Mouse (Mus musculus) cortical plate, adult 2 months (tissue): ENCODE data around the gene Rps6ka1. TPM values are rescaled to one million over a fixed set of nuclear protein-coding genes. Genes with fewer than 3 reads are reported as not detected.
"Not testable (repeated sequence)": the region's sequence is repeated elsewhere in the genome, so short reads cannot be mapped to it uniquely, and the experiment has no call there.

Source experiments
- H3K27ac ChIP-seq: fragments of 200-500 bp; 2 replicates; pipeline ENCODE4 v1.5.1; 2012; ENCODE audit warnings: low read length, control low read depth, inconsistent platforms; ENCODE audit not compliant: insufficient read depth
- H3K4me1 ChIP-seq: fragments of 200-500 bp; 2 replicates; pipeline ENCODE4 v1.6.1; 2011; ENCODE audit warnings: low read length; ENCODE audit not compliant: control insufficient read depth, insufficient read depth
- H3K4me3 ChIP-seq: fragments of 200-500 bp; 2 replicates; pipeline ENCODE4 v1.5.1; 2011; ENCODE audit warnings: mild to moderate bottlenecking, low read length, control low read depth; ENCODE audit not compliant: insufficient read depth
- CTCF ChIP-seq: fragments of 200-500 bp; IDR thresholded peaks from 2 replicates; pipeline ENCODE4 v1.5.1; 2011; ENCODE audit warnings: mild to moderate bottlenecking, control low read depth, low read length; ENCODE audit not compliant: insufficient read depth; ENCODE audit errors: extremely low read depth
- POLR2A ChIP-seq: fragments of 200-500 bp; IDR thresholded peaks from 2 replicates; pipeline ENCODE4 v1.6.1; 2011; ENCODE audit warnings: mild to moderate bottlenecking, low read length, control low read depth; ENCODE audit not compliant: insufficient read depth; ENCODE audit errors: extremely low read depth
- polyA plus RNA-seq: library from polyadenylated mRNA; depleted of rRNA; stranded (reverse); fragments of >200 nt; gene quantifications from 2 replicates; pipeline ENCODE4 v1.2.3, GENCODE M21; 2012

The Rps6ka1 gene
- polyA plus RNA-seq, 1 experiment, result 13.2 TPM

DNA sequence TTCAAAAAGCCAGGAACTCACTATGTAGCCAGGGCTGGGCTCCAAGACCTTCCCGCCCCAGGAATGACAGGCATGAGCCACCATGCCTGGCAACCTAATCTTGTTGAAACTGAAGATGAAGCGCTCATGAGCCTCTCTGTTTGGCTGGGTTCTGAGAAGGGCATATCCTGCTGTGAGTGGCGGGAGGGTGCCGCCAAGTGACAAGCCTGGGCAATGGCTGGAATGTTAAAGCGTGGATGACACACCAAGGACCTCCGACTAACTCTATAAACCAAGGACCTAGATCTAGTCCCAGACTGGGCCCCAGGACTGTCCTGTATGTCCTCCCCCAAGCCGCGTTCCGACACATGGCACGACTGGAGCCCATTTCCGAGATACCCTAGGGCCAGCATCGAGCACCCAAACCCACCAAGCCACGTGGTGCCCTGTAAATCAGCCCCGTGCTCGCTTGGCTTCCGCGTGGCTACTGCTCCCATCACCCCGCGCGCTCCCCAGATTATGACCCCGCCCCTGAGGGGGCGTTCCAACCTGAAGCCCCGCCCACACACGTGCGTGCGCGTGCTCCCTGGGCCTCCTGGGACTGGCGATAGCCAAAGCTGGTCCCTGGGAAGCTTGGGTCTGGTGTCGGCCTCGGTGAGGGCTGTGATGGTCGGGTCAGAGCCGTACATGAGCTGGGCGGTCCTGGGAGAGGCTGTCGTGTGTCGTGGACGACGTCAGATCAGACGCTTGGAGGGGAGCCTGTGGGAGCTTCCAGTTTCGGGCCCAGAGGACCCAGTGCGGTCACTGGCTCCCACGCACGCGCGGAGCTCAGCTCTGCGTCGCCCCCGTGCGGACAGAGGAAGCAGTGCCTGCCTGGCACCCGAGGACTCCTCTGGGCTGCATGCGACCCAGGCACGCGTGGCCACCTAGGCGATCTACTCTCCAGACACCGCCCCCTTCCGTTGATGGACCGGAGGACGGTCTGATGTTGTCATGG lies 22.9 kb upstream of the Rps6ka1 start:
- peak; percentile 77 for TF ChIP-seq POLR2A
- peak; percentile 76 for TF ChIP-seq CTCF
- peak overlapping the region; percentile 86 for H3K27ac ChIP-seq
- H3K4me3 ChIP-seq, result peak overlapping the region; percentile 45
- no peaks in the 10 kb centered on the region; the same call in 1 of the 2 replicates for H3K4me1 ChIP-seq

DNA sequence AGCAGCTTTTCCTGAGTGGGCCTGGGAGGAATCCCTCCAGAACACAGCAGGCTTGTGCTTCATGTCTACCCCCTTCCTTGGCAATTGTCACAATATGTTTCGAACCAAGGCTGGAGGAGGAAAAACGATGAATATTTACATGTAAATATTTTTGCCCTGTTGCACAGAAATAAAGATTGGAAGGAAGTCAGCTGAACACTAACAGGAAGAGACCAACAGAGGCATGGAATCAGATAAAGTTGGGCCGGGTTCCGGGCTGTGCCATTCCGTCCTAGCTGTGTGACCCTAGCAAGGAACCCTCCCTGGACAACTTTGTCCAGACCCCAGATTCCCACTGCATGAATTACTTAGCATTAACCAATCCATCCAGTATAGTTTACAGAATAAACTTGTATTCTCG lies 20.5 kb upstream of the Rps6ka1 start:
- H3K4me3 ChIP-seq, result no peak overlapping the region
- TF ChIP-seq CTCF (no peak), POLR2A (no peak)
- no peaks in the 10 kb centered on the region; the same call in 1 of the 2 replicates for H3K4me1 ChIP-seq
- H3K27ac ChIP-seq, result no peak overlapping the region

DNA sequence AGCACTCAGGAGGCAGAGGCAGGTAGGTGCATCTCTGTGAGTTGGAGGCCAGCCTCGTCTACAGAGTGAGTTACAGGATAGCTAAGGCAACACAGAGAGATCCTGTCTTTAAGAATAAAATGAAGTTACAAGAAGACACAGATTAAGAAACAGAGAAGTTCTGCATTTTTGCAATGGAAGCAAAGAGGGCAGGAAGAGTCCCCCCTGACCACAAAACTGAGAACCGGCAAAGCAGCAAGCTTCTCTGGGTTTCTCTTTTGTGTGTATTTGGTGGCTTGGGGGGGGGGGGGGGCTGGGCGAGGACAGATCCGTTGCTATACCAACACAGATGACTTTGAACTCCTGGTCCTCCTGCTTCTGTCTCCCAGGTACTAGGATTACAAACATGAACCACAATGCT lies 19.5 kb upstream of the Rps6ka1 start:
- H3K27ac ChIP-seq, result no peak overlapping the region
- TF ChIP-seq POLR2A (no peak), CTCF (no peak)
- no peak overlapping the region for H3K4me3 ChIP-seq
- H3K4me1 ChIP-seq, result no peaks in the 10 kb centered on the region; the same call in 1 of the 2 replicates

DNA sequence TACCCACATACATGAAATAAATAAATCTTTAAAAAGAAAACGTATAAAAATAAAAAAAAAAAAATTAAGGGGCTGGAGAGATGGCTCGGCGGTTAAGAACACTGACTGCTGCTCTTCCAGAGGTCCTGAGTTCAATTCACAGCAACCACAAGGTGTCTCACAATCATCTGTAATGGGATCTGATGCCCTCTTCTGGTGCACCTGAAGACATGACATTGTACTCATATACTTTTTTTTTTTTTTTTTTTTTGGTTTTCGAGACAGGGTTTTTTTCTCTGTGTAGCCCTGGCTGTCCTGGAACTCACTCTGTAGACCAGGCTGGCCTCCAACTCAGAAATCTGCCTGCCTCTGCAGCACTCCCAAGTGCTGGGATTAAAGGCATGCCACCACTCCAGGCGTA lies 18.7 kb upstream of the Rps6ka1 start:
- H3K4me1 ChIP-seq, H3K27ac ChIP-seq, H3K4me3 ChIP-seq: not testable (repeated sequence)

DNA sequence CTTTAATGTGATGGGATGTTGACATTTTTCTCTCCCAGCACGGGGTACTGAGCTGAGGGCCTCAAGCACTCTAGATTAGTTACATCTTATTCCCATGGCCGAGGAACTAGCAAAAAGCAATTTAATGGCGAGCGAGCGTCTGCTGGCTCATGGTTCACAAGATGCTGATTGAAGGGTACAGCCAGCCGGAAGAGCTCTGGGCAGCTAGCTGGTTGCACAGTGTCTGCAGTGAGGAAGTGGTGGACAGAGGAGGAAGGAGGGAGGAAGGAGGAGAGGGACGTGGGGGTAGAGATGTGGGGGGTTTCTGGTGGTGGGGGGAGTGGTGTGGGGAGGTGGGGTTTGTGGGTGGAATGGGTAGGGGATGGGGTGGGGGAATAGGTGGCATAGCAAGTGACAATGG lies 17.6 kb upstream of the Rps6ka1 start:
- no peak overlapping the region for H3K4me3 ChIP-seq

DNA sequence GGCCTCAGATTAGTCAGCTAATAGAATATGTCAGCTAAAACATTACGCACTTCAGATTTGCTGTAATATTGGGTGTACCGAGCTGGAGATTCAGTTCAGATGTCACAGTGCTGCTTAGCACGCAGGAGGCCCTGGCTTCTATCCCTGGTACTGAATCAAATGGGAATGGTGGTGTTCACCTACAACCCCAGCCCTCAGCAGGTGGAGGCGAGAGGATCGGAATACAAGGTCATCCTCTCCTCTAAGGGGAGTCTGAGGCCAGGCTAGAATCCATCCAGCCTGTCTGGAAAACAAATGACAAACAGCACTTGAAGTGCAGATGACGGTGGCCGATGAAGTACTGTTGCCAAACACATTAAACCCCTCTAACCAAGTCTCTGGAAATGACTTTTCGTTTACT lies 16.7 kb upstream of the Rps6ka1 start:
- H3K27ac ChIP-seq, result no peak overlapping the region
- no peak overlapping the region for H3K4me3 ChIP-seq
- TF ChIP-seq CTCF, result no peak
- no peak for TF ChIP-seq POLR2A
- no peaks in the 10 kb centered on the region for H3K4me1 ChIP-seq

More for the DNA sequence above, 17.6 kb upstream of the Rps6ka1 start:
- no peak for TF ChIP-seq CTCF
- no peak for TF ChIP-seq POLR2A
- no peak overlapping the region for H3K27ac ChIP-seq
- H3K4me1 ChIP-seq, result no peaks in the 10 kb centered on the region; the same call in 1 of the 2 replicates

DNA sequence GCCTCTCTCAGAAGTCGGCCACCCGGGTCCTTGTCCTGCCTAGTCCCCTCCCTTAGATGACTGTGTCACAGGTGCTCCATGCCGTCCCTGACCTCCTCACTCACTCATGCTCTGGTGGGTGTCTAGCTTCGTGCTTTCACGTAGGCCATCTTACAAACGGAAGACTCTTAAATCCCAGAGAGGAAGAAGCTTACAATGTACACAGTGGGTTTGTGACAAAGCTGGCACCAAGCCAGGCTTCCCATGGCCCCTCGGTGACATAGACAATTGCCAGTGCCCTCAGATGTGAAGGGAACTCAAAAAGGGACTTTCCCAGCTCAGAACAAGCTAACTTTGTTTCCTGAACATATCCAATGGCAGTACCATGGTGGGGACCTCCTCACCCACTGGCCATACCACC lies 15.8 kb upstream of the Rps6ka1 start:
- no peaks in the 10 kb centered on the region for H3K4me1 ChIP-seq
- H3K27ac ChIP-seq, result no peak overlapping the region
- no peak for TF ChIP-seq POLR2A
- TF ChIP-seq CTCF, result no peak
- H3K4me3 ChIP-seq, result no peak overlapping the region

DNA sequence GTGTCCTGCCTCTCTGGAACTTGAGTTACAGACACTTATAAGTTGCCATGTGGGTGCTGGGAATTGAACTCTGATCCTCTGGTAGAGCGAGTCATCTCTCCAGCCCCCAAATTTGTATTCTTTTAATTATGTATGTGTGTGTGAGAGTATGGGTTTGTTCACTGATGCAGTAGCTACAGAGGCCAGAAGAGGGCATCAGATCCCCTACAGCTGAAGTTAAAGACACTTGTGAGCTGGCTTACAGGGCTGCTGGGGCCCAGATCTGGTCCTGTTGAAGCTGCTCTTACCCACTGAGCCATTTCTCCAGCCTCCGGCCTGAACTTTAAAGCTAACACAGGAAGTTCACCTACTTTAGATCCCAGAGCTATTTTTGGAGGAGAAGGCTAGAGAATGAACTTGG lies 14.9 kb upstream of the Rps6ka1 start:
- Histone ChIP-seq H3K27ac (no peak overlapping the region), H3K4me3 (no peak overlapping the region)
- TF ChIP-seq CTCF, result no peak
- TF ChIP-seq POLR2A, result no peak

DNA sequence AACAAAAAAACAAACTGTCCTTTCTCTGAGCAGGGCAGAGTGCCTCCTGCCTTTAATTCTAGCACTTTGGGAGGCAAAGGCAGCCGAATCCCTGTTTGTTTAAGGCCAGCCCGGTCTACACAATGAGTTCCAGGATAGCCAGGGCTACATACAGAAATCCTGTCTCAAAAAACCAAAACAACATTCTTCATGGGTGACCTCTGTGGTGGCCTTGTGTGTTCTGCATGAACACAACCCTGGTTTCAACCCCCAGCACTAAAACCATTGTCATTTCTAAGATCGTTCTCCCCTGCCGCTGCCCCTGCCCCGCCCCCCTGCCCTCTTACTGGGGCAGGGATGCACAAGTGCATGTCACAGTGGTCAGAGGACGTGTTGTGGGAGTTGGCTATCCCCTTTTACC lies 13.3 kb upstream of the Rps6ka1 start:
- Histone ChIP-seq H3K4me3 (no peak overlapping the region), H3K4me1 (no peaks in the 10 kb centered on the region), H3K27ac (no peak overlapping the region)
- TF ChIP-seq CTCF, result no peak
- TF ChIP-seq POLR2A, result no peak

More for the DNA sequence above, 14.9 kb upstream of the Rps6ka1 start:
- no peaks in the 10 kb centered on the region for H3K4me1 ChIP-seq

DNA sequence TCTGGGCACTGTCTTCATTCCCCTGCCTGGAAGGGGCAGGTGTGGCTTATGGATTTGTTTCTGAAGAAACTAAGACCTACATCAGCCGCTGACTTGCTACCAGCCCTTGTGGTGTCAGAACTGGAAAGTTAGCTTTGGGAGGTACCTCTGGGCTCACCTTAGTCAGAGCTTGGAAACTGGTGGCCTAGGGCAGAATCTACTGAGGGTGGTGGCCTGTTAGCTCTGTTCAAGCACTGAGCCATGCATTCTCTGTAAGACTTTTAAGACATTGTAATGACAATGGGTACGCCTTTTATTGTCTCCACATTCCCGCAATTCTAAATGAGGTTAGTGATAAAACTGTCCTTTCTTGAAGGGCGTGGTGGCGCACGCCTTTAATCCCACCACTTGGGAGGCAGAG lies 12.8 kb upstream of the Rps6ka1 start:
- H3K4me3 ChIP-seq, result no peak overlapping the region
- no peak for TF ChIP-seq CTCF
- no peak for TF ChIP-seq POLR2A

More for the DNA sequence above, 12.8 kb upstream of the Rps6ka1 start:
- no peaks in the 10 kb centered on the region for H3K4me1 ChIP-seq
- H3K27ac ChIP-seq, result no peak overlapping the region
